Mouse (Mus musculus) stomach, embryonic 16.5 days (tissue): ENCODE results near the gene Trim29. TPM values are rescaled to one million over a fixed set of nuclear protein-coding genes. Genes with fewer than 3 reads are reported as not detected.

Source experiments
- ATAC-seq: fragments of 200-750 bp; cut with Nextera tagmentation; 2 replicates; pipeline ENCODE4 v1.8.0; 2017; ENCODE audit warnings: moderate number of reproducible peaks, moderate TSS enrichment; ENCODE audit not compliant: insufficient read depth, low FRiP score
- H3K27ac ChIP-seq: fragments of 300-500 bp; sonication (generic); 2 replicates; pipeline ENCODE4 v1.5.1; 2014; ENCODE audit warnings: low read length
- H3K27me3 ChIP-seq: fragments of 300-500 bp; sonication (generic); 2 replicates; pipeline ENCODE4 v1.6.1; 2014; ENCODE audit warnings: low read length, control low read depth, mixed read lengths; ENCODE audit not compliant: control insufficient read depth, insufficient read depth
- H3K36me3 ChIP-seq: fragments of 300-500 bp; sonication (generic); 2 replicates; pipeline ENCODE4 v1.6.1; 2014; ENCODE audit warnings: low read length; ENCODE audit not compliant: control insufficient read depth, insufficient read depth
- H3K4me1 ChIP-seq: fragments of 300-500 bp; sonication (generic); 2 replicates; pipeline ENCODE4 v1.6.1; 2014; ENCODE audit warnings: low read length, control low read depth, mixed read lengths; ENCODE audit not compliant: control insufficient read depth, insufficient read depth
- H3K4me2 ChIP-seq: fragments of 300-500 bp; sonication (generic); 2 replicates; pipeline ENCODE4 v1.6.1; 2014; ENCODE audit warnings: low read depth, low read length, mixed read lengths
- H3K4me3 ChIP-seq: fragments of 300-500 bp; sonication (generic); replicated peaks from 2 replicates; pipeline ENCODE4 v1.5.1; 2014; ENCODE audit warnings: mild to moderate bottlenecking, low read length
- H3K9ac ChIP-seq: fragments of 300-500 bp; sonication (generic); 2 replicates; pipeline ENCODE4 v1.6.1; 2014; ENCODE audit warnings: low read length
- H3K9me3 ChIP-seq: fragments of 300-500 bp; sonication (generic); replicated peaks from 2 replicates; pipeline ENCODE4 v1.6.1; 2016; ENCODE audit warnings: low read length, control low read depth; ENCODE audit not compliant: control insufficient read depth
- WGBS: fragments of 180-500 bp; shearing (Covaris S2); extraction: QIAGEN DNeasy Blood & Tissue Kit; methylation state at CpG from one replicate; pipeline ENCODE4 v1.1.7; 2014; 5-methylcytosine and 5-hydroxymethylcytosine counted together
- polyA plus RNA-seq: library from polyadenylated mRNA; unstranded; fragments of >200 nt; fragmentation: Nextera tagmentation; extraction: Ambion mirVana; gene quantifications from 2 replicates; pipeline ENCODE4 v1.2.1, GENCODE M21; 2015

Gene Trim29
- polyA plus RNA-seq, 1 experiment from 2014 or later, result 54.1 TPM

GRCm38 (mm10) chr9:43339614-43340020 lies 29.0 kb downstream of the Trim29 start:
- H3K4me2 ChIP-seq, result no peak overlapping the region
- H3K36me3 ChIP-seq, result no peaks in the 10 kb centered on the region
- no peak overlapping the region for H3K4me3 ChIP-seq
- H3K9ac ChIP-seq, result no peak overlapping the region
- H3K9me3 ChIP-seq, result no peaks in the 10 kb centered on the region
- no peaks in the 10 kb centered on the region for H3K4me1 ChIP-seq
- WGBS, result 0% methylated on average over 2 of the region's 2 CpGs
- ATAC-seq, result no peak
- no peaks in the 10 kb centered on the region for H3K27me3 ChIP-seq
- no peak overlapping the region for H3K27ac ChIP-seq

- 27% methylated on average over 5 of the region's 5 CpGs for whole genome bisulfite sequencing
- Histone ChIP-seq H3K27ac (no peak overlapping the region), H3K9me3 (no peaks in the 10 kb centered on the region), H3K4me2 (no peak overlapping the region), H3K4me3 (no peak overlapping the region), H3K9ac (no peak overlapping the region), H3K27me3 (no peaks in the 10 kb centered on the region), H3K36me3 (no peaks in the 10 kb centered on the region), H3K4me1 (no peaks in the 10 kb centered on the region)
- ATAC-seq, result no peak
These were observed 39.4 kb downstream of the Trim29 start for GRCm38 (mm10) chr9:43350089-43350488.

- Histone ChIP-seq H3K4me3 (no peak overlapping the region), H3K27me3 (no peaks in the 10 kb centered on the region), H3K9ac (no peak overlapping the region), H3K9me3 (no peaks in the 10 kb centered on the region), H3K27ac (no peak overlapping the region), H3K36me3 (no peaks in the 10 kb centered on the region), H3K4me2 (no peak overlapping the region), H3K4me1 (no peaks in the 10 kb centered on the region)
- ATAC-seq, result no peak
- 70% methylated on average over 13 of the region's 13 CpGs for WGBS
These were observed 40.4 kb downstream of the Trim29 start for GRCm38 (mm10) chr9:43351015-43351414.

GRCm38 (mm10) chr9:43357011-43357410 lies 46.4 kb downstream of the Trim29 start:
- ATAC-seq, result no peak
- H3K9ac ChIP-seq, result no peak overlapping the region
- H3K4me3 ChIP-seq, result no peak overlapping the region
- H3K4me1 ChIP-seq, result no peaks in the 10 kb centered on the region
- no peaks in the 10 kb centered on the region for H3K9me3 ChIP-seq
- no peaks in the 10 kb centered on the region for H3K27me3 ChIP-seq
- no peaks in the 10 kb centered on the region for H3K36me3 ChIP-seq
- no peak overlapping the region for H3K27ac ChIP-seq
- H3K4me2 ChIP-seq, result no peak overlapping the region

- WGBS, result 51% methylated on average over 15 of the region's 15 CpGs
- ATAC-seq, result no peak
These were observed 48.1 kb downstream of the Trim29 start for GRCm38 (mm10) chr9:43358591-43359323.

GRCm38 (mm10) chr9:43368781-43369180 lies 58.1 kb downstream of the Trim29 start:
- no peak overlapping the region for H3K9ac ChIP-seq
- H3K4me3 ChIP-seq, result no peak overlapping the region
- H3K36me3 ChIP-seq, result no peaks in the 10 kb centered on the region
- H3K27me3 ChIP-seq, result no peaks in the 10 kb centered on the region
- no peaks in the 10 kb centered on the region for H3K9me3 ChIP-seq
- no peak overlapping the region for H3K27ac ChIP-seq
- no peak for ATAC-seq
- H3K4me1 ChIP-seq, result no peaks in the 10 kb centered on the region
- H3K4me2 ChIP-seq, result no peak overlapping the region
- 88% methylated on average over 3 of the region's 3 CpGs for WGBS

More at GRCm38 (mm10) chr9:43358591-43359323, 48.1 kb downstream of the Trim29 start:
- H3K4me1 ChIP-seq, result no peaks in the 10 kb centered on the region
- no peak overlapping the region for H3K4me3 ChIP-seq
- no peaks in the 10 kb centered on the region for H3K36me3 ChIP-seq
- H3K27me3 ChIP-seq, result no peaks in the 10 kb centered on the region
- H3K9me3 ChIP-seq, result no peaks in the 10 kb centered on the region
- no peak overlapping the region for H3K4me2 ChIP-seq
- no peak overlapping the region; the same call in 1 of the 2 replicates for H3K9ac ChIP-seq
- H3K27ac ChIP-seq, result no peak overlapping the region

GRCm38 (mm10) chr9:43383871-43384270 lies 73.2 kb downstream of the Trim29 start:
- H3K36me3 ChIP-seq, result no peaks in the 10 kb centered on the region
- no peak for ATAC-seq
- no peaks in the 10 kb centered on the region for H3K4me1 ChIP-seq
- no peak overlapping the region for H3K4me3 ChIP-seq
- H3K27me3 ChIP-seq, result no peaks in the 10 kb centered on the region
- no peaks in the 10 kb centered on the region for H3K9me3 ChIP-seq
- H3K27ac ChIP-seq, result no peak overlapping the region
- H3K4me2 ChIP-seq, result no peak overlapping the region
- no peak overlapping the region for H3K9ac ChIP-seq
- WGBS, result 75% methylated on average over 4 of the region's 4 CpGs

- Histone ChIP-seq H3K9me3 (no peaks in the 10 kb centered on the region), H3K36me3 (no peaks in the 10 kb centered on the region), H3K27me3 (no peaks in the 10 kb centered on the region), H3K27ac (no peak overlapping the region), H3K9ac (no peak overlapping the region), H3K4me2 (no peak overlapping the region), H3K4me1 (no peaks in the 10 kb centered on the region), H3K4me3 (no peak overlapping the region)
- 80% methylated on average over 3 of the region's 3 CpGs for WGBS
- no peak for ATAC-seq
These were observed 73.8 kb downstream of the Trim29 start for GRCm38 (mm10) chr9:43384400-43384799.
